Mouse (Mus musculus): ENCODE measurements at regions not wholly inside any gene's neighbourhood (a gene's known extent, or its start where the extent isn't known, plus 50 kb on each side); places are given as distances from the start of the nearest gene placed in this dataset.

GRCm38 (mm10) chr14:76685830-76686761 lies 129.4 kb upstream of the Serp2 start:
- H3K4me2 ChIP-seq, result no peak overlapping the region
- no peaks in the 10 kb centered on the region for H3K27me3 ChIP-seq (ENCODE audit: control insufficient read depth, insufficient read depth, low read length)
- H3K9ac ChIP-seq (ENCODE audit: low read depth, low read length), result no peak overlapping the region
- H3K27ac ChIP-seq (ENCODE audit: low read depth, low read length), result no peak overlapping the region
- H3K36me3 ChIP-seq (ENCODE audit: control insufficient read depth, insufficient read depth, low read length), result no peaks in the 10 kb centered on the region
- no peaks in the 10 kb centered on the region for H3K9me3 ChIP-seq (replicated peaks; ENCODE audit: control insufficient read depth, low read length)
- peaks cover 33% of the 10 kb centered on the region for H3K4me1 ChIP-seq (ENCODE audit: control insufficient read depth, insufficient read depth, low read length)
- no peak overlapping the region for H3K4me3 ChIP-seq (ENCODE audit: low read depth, low read length)
- ATAC-seq (replicated peaks; ENCODE audit: insufficient number of reproducible peaks, low FRiP score, low TSS enrichment), result no peak
- WGBS (ENCODE audit: insufficient replicate concordance), result 59% methylated on average over 17 of the region's 17 CpGs

GRCm38 (mm10) chr14:76684327-76684726 lies 127.6 kb upstream of the Serp2 start:
- WGBS (ENCODE audit: insufficient replicate concordance), result 68% methylated on average over 2 of the region's 2 CpGs
- H3K36me3 ChIP-seq (ENCODE audit: control insufficient read depth, insufficient read depth, low read length), result no peaks in the 10 kb centered on the region
- H3K27me3 ChIP-seq (ENCODE audit: control insufficient read depth, insufficient read depth, low read length), result no peaks in the 10 kb centered on the region
- no peak overlapping the region for H3K27ac ChIP-seq (ENCODE audit: low read depth, low read length)
- H3K4me3 ChIP-seq (ENCODE audit: low read depth, low read length), result no peak overlapping the region
- no peak overlapping the region for H3K4me2 ChIP-seq
- H3K9ac ChIP-seq (ENCODE audit: low read depth, low read length), result no peak overlapping the region
- ATAC-seq (replicated peaks; ENCODE audit: insufficient number of reproducible peaks, low FRiP score, low TSS enrichment), result no peak
- H3K9me3 ChIP-seq (replicated peaks; ENCODE audit: control insufficient read depth, low read length), result no peaks in the 10 kb centered on the region
- peaks cover 33% of the 10 kb centered on the region for H3K4me1 ChIP-seq (ENCODE audit: control insufficient read depth, insufficient read depth, low read length)

GRCm38 (mm10) chr14:76681581-76682377 lies 125.1 kb upstream of the Serp2 start:
- WGBS (ENCODE audit: insufficient replicate concordance), result 28% methylated on average over 8 of the region's 8 CpGs

GRCm38 (mm10) chr14:76678512-76679134 lies 121.9 kb upstream of the Serp2 start:
- no peak for ATAC-seq (replicated peaks; ENCODE audit: insufficient number of reproducible peaks, low FRiP score, low TSS enrichment)
- Histone ChIP-seq H3K27me3 (ENCODE audit: control insufficient read depth, insufficient read depth, low read length) (no peaks in the 10 kb centered on the region), H3K27ac (ENCODE audit: low read depth, low read length) (no peak overlapping the region), H3K36me3 (ENCODE audit: control insufficient read depth, insufficient read depth, low read length) (no peaks in the 10 kb centered on the region), H3K4me3 (ENCODE audit: low read depth, low read length) (no peak overlapping the region), H3K4me1 (ENCODE audit: control insufficient read depth, insufficient read depth, low read length) (peaks cover 20% of the 10 kb centered on the region), H3K9me3 (replicated peaks; ENCODE audit: control insufficient read depth, low read length) (no peaks in the 10 kb centered on the region), H3K4me2 (no peak overlapping the region), H3K9ac (ENCODE audit: low read depth, low read length) (no peak overlapping the region)
- WGBS (ENCODE audit: insufficient replicate concordance), result 50% methylated on average over 5 of the region's 5 CpGs

More at GRCm38 (mm10) chr14:76681581-76682377, 125.1 kb upstream of the Serp2 start:
- Histone ChIP-seq H3K36me3 (ENCODE audit: control insufficient read depth, insufficient read depth, low read length) (no peaks in the 10 kb centered on the region), H3K27ac (ENCODE audit: low read depth, low read length) (peak overlapping the region; percentile 74), H3K4me3 (ENCODE audit: low read depth, low read length) (no peak overlapping the region), H3K9me3 (replicated peaks; ENCODE audit: control insufficient read depth, low read length) (no peaks in the 10 kb centered on the region), H3K9ac (ENCODE audit: low read depth, low read length) (no peak overlapping the region), H3K4me2 (no peak overlapping the region), H3K4me1 (ENCODE audit: control insufficient read depth, insufficient read depth, low read length) (peaks cover 17% of the 10 kb centered on the region), H3K27me3 (ENCODE audit: control insufficient read depth, insufficient read depth, low read length) (no peaks in the 10 kb centered on the region)
- ATAC-seq (replicated peaks; ENCODE audit: insufficient number of reproducible peaks, low FRiP score, low TSS enrichment), result no peak; the same call in 1 of the 2 replicates

- Histone ChIP-seq H3K36me3 (ENCODE audit: control insufficient read depth, insufficient read depth, low read length) (no peaks in the 10 kb centered on the region), H3K4me2 (no peak overlapping the region; the same call in 1 of the 2 replicates), H3K9me3 (replicated peaks; ENCODE audit: control insufficient read depth, low read length) (no peaks in the 10 kb centered on the region), H3K27me3 (ENCODE audit: control insufficient read depth, insufficient read depth, low read length) (no peaks in the 10 kb centered on the region), H3K27ac (ENCODE audit: low read depth, low read length) (no peak overlapping the region), H3K9ac (ENCODE audit: low read depth, low read length) (no peak overlapping the region), H3K4me1 (ENCODE audit: control insufficient read depth, insufficient read depth, low read length) (peaks cover 21% of the 10 kb centered on the region), H3K4me3 (ENCODE audit: low read depth, low read length) (no peak overlapping the region)
- ATAC-seq (replicated peaks; ENCODE audit: insufficient number of reproducible peaks, low FRiP score, low TSS enrichment), result no peak
- WGBS (ENCODE audit: insufficient replicate concordance), result 23% methylated on average over 8 of the region's 8 CpGs
Observed at GRCm38 (mm10) chr14:76674949-76675348, 118.3 kb upstream of the Serp2 start.

GRCm38 (mm10) chr14:76673671-76674331 lies 117.1 kb upstream of the Serp2 start:
- H3K4me3 ChIP-seq (ENCODE audit: low read depth, low read length), result no peak overlapping the region
- no peaks in the 10 kb centered on the region for H3K36me3 ChIP-seq (ENCODE audit: control insufficient read depth, insufficient read depth, low read length)
- no peaks in the 10 kb centered on the region for H3K27me3 ChIP-seq (ENCODE audit: control insufficient read depth, insufficient read depth, low read length)
- no peak for ATAC-seq (replicated peaks; ENCODE audit: insufficient number of reproducible peaks, low FRiP score, low TSS enrichment)
- peaks cover 21% of the 10 kb centered on the region for H3K4me1 ChIP-seq (ENCODE audit: control insufficient read depth, insufficient read depth, low read length)
- H3K9me3 ChIP-seq (replicated peaks; ENCODE audit: control insufficient read depth, low read length), result no peaks in the 10 kb centered on the region
- no peak overlapping the region for H3K9ac ChIP-seq (ENCODE audit: low read depth, low read length)
- no peak overlapping the region for H3K4me2 ChIP-seq
- H3K27ac ChIP-seq (ENCODE audit: low read depth, low read length), result no peak overlapping the region
- 41% methylated on average over 11 of the region's 11 CpGs for WGBS (ENCODE audit: insufficient replicate concordance)

- H3K4me3 ChIP-seq (ENCODE audit: low read depth, low read length), result no peak overlapping the region
- 55% methylated on average over 6 of the region's 6 CpGs for WGBS (ENCODE audit: insufficient replicate concordance)
Observed at GRCm38 (mm10) chr14:76672899-76673298, 116.2 kb upstream of the Serp2 start.

GRCm38 (mm10) chr14:76672442-76672841 lies 115.8 kb upstream of the Serp2 start:
- no peak overlapping the region for H3K27ac ChIP-seq (ENCODE audit: low read depth, low read length)
- H3K4me2 ChIP-seq, result no peak overlapping the region

More at GRCm38 (mm10) chr14:76672899-76673298, 116.2 kb upstream of the Serp2 start:
- ATAC-seq (replicated peaks; ENCODE audit: insufficient number of reproducible peaks, low FRiP score, low TSS enrichment), result no peak
- Histone ChIP-seq H3K27me3 (ENCODE audit: control insufficient read depth, insufficient read depth, low read length) (no peaks in the 10 kb centered on the region), H3K4me2 (no peak overlapping the region), H3K4me1 (ENCODE audit: control insufficient read depth, insufficient read depth, low read length) (peaks cover 21% of the 10 kb centered on the region), H3K27ac (ENCODE audit: low read depth, low read length) (no peak overlapping the region), H3K9me3 (replicated peaks; ENCODE audit: control insufficient read depth, low read length) (no peaks in the 10 kb centered on the region), H3K9ac (ENCODE audit: low read depth, low read length) (no peak overlapping the region), H3K36me3 (ENCODE audit: control insufficient read depth, insufficient read depth, low read length) (no peaks in the 10 kb centered on the region)

More at GRCm38 (mm10) chr14:76672442-76672841, 115.8 kb upstream of the Serp2 start:
- ATAC-seq (replicated peaks; ENCODE audit: insufficient number of reproducible peaks, low FRiP score, low TSS enrichment), result no peak
- Histone ChIP-seq H3K9me3 (replicated peaks; ENCODE audit: control insufficient read depth, low read length) (no peaks in the 10 kb centered on the region), H3K4me1 (ENCODE audit: control insufficient read depth, insufficient read depth, low read length) (peaks cover 21% of the 10 kb centered on the region), H3K4me3 (ENCODE audit: low read depth, low read length) (no peak overlapping the region), H3K27me3 (ENCODE audit: control insufficient read depth, insufficient read depth, low read length) (no peaks in the 10 kb centered on the region), H3K36me3 (ENCODE audit: control insufficient read depth, insufficient read depth, low read length) (no peaks in the 10 kb centered on the region), H3K9ac (ENCODE audit: low read depth, low read length) (no peak overlapping the region)
- WGBS (ENCODE audit: insufficient replicate concordance), result 59% methylated on average over 2 of the region's 2 CpGs
